Mouse (Mus musculus) midbrain, embryonic 14.5 days (tissue): ENCODE data around the gene Ptms. TPM values are rescaled to one million over a fixed set of nuclear protein-coding genes. Genes with fewer than 3 reads are reported as not detected.

ENCODE experiments used
- ATAC-seq: fragments of 200-750 bp; cut with Nextera tagmentation; 2 replicates; pipeline ENCODE4 v1.8.0; 2017; ENCODE audit warnings: moderate number of reproducible peaks, moderate library complexity; ENCODE audit not compliant: low FRiP score, low TSS enrichment
- DNase-seq: peaks from one replicate; pipeline ENCODE4 v3.0.0-alpha.2; 2015
- H3K27ac ChIP-seq: fragments of 300-500 bp; sonication (generic); replicated peaks from 2 replicates; pipeline ENCODE4 v1.5.1; 2014; ENCODE audit warnings: mild to moderate bottlenecking, low read depth, low read length, moderate library complexity
- H3K27me3 ChIP-seq: fragments of 300-500 bp; sonication (generic); 2 replicates; pipeline ENCODE4 v1.6.1; 2014; ENCODE audit warnings: low read length, control low read depth, mixed read lengths; ENCODE audit not compliant: control insufficient read depth, insufficient read depth
- H3K36me3 ChIP-seq: fragments of 300-500 bp; sonication (generic); 2 replicates; pipeline ENCODE4 v1.6.1; 2014; ENCODE audit warnings: low read length, control low read depth; ENCODE audit not compliant: control insufficient read depth, insufficient read depth
- H3K4me1 ChIP-seq: fragments of 300-500 bp; sonication (generic); 2 replicates; pipeline ENCODE4 v1.6.1; 2014; ENCODE audit warnings: mild to moderate bottlenecking, antibody characterized with exemption, low read length, control low read depth; ENCODE audit not compliant: control insufficient read depth, insufficient read depth
- H3K4me2 ChIP-seq: fragments of 300-500 bp; sonication (generic); 2 replicates; pipeline ENCODE4 v1.6.1; 2014; ENCODE audit warnings: mild to moderate bottlenecking, low read length, moderate library complexity
- H3K4me3 ChIP-seq: fragments of 300-500 bp; sonication (generic); replicated peaks from 2 replicates; pipeline ENCODE4 v1.5.1; 2014; ENCODE audit warnings: low read depth, low read length
- H3K9ac ChIP-seq: fragments of 300-500 bp; sonication (generic); replicated peaks from 2 replicates; pipeline ENCODE4 v1.6.1; 2014; ENCODE audit warnings: mild to moderate bottlenecking, low read length, moderate library complexity
- H3K9me3 ChIP-seq: fragments of 300-500 bp; sonication (generic); 2 replicates; pipeline ENCODE4 v1.6.1; 2016; ENCODE audit warnings: low read length, control low read depth, mixed read lengths; ENCODE audit not compliant: control insufficient read depth
- WGBS: fragments of 180-500 bp; shearing (Covaris S2); extraction: QIAGEN DNeasy Blood & Tissue Kit; methylation state at CpG from one replicate; pipeline ENCODE4 v1.1.7; 2014; 5-methylcytosine and 5-hydroxymethylcytosine counted together
- polyA plus RNA-seq: library from polyadenylated mRNA; unstranded; fragments of >200 nt; fragmentation: Nextera tagmentation; extraction: Ambion mirVana; gene quantifications from 2 replicates; pipeline ENCODE4 v1.2.1, GENCODE M21; 2014

Gene Ptms
- polyA plus RNA-seq, 1 experiment from 2014 or later, result 749 TPM

DNA sequence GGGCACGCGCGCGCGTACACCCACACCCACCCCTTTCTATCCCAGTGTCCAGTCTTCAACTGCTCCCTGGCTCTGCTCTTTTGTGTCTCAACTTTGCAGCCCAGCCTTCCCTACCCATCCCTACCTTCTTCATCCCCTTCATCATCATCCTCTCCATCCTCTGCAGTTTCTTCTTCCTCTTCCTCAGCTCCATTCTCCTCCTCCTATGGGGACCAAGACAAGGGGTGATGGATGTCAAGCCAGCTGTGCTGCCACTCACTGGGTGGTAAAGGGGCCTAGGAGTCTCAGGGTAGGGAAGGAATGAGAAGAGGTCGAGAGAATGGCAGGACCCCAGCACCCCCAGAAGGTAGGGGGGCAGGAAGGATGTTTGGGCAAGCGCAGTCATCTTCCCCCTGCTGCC is 5.4 kb downstream of the Ptms start:
- Histone ChIP-seq H3K9me3 (no peaks in the 10 kb centered on the region), H3K9ac (peak overlapping the region; percentile 100), H3K27ac (peak overlapping the region; percentile 100), H3K27me3 (no peaks in the 10 kb centered on the region), H3K4me1 (peaks cover 49% of the 10 kb centered on the region), H3K4me3 (peak overlapping the region; percentile 94), H3K4me2 (peak overlapping the region; percentile 99), H3K36me3 (peaks cover 27% of the 10 kb centered on the region)
- DNase-seq, result no peak
- no peak for ATAC-seq
- WGBS, result 84% methylated on average over 7 of the region's 7 CpGs

DNA sequence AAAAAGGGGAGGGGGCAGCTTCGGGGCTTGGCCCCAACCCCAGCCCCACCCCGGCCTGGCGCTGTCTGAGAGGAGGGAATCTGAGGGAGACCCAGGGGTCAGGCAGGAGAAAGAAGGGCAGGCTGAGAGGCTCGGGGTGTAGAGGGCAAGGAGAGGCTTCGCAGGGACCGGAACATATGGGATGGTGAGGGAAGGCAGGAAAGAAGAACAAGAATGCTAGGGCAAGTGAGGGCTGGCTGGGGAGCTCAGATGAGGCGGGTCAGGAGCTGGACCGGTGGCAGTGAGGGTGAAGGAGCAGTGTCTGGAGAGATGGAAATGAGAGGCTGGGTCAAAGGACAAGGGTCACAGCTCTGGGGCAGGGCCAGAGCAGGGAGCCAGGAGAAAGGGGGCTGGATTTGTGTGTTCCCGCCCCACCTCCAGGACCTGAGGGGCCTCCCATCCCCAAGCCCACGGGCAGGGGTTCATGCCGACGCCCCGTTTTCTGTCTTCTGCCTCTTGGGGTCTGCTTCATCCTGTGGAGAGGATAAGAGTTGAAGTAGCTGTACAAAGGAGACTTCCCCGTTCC is 6.1 kb downstream of the Ptms start:
- WGBS, result 53% methylated on average over 14 of the region's 14 CpGs
- Histone ChIP-seq H3K36me3 (peaks cover 27% of the 10 kb centered on the region), H3K9ac (peak overlapping the region; percentile 100; the same call in 1 of the 2 replicates), H3K9me3 (no peaks in the 10 kb centered on the region), H3K4me1 (peaks cover 44% of the 10 kb centered on the region), H3K27ac (peak overlapping the region; percentile 100), H3K27me3 (no peaks in the 10 kb centered on the region), H3K4me3 (no peak overlapping the region), H3K4me2 (peak overlapping the region; percentile 99)
- DNase-seq (no peak), ATAC-seq (no peak)

DNA sequence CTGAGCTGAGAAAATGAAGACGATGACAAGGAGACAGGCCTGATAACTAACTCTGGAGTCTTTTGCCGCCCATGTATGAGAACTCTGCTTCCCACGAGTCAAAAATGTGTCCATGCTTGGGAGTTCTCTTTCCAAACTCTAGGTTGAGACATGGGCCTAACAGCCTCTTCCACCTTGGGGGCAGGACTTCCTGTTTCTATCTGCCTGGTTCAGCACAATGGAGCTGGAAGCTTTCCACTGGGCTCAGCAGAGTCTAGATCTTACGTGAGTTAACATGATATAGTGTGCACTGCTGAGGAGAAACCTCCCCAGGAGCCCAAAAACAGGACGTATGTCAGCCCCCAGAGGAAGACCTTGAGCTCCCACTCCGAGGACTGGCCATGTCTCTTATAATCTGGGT is 6.7 kb downstream of the Ptms start:
- Histone ChIP-seq H3K27ac (peak overlapping the region; percentile 10), H3K4me2 (no peak overlapping the region; the same call in 1 of the 2 replicates), H3K36me3 (peaks cover 30% of the 10 kb centered on the region), H3K4me3 (no peak overlapping the region), H3K4me1 (peaks cover 38% of the 10 kb centered on the region), H3K27me3 (0 out of 2 replicates have a peak, but pooled peaks cover 4% of the 10 kb centered on the region), H3K9me3 (no peaks in the 10 kb centered on the region), H3K9ac (no peak overlapping the region)
- ATAC-seq (no peak), DNase-seq (no peak)
- WGBS, result 64% methylated on average over 6 of the region's 6 CpGs

DNA sequence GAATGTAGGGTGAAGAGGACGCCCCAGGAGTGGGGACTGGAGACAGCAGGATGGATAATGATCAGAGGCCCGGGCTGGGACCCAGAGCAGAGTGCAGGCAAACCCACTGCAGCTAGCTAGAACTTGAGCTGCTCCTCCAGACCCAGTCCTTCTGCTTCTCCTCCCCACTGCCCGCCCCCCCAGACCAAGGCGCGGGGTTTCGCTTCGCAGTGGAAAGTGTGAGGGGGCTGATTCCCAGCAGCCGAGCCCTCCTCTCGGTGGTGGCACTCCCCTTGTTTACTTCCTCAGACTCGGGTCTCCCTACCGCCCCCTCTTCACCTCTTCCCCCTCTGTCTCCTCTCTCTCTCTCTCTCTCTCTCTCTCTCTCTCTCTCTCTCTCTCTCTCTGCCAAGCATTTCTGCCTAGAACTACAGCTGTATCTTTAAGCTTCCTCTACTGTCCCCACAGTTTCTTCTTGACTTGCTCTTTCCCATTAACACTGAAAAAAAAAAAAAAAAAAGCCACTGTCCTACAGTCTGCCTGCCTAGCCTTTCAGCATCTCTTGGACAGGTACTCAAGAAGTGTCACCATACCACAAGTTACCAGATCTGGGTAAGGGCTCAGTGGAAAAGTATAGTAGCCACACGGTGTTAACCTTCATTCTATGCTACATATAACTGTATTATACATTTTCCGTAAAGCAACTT is 8.2 kb downstream of the Ptms start, which contains the start of gene Lag3:
Gene Lag3, minus strand, starts transcription at position 173 of the 686 bp plus-strand sequence.
- WGBS, result 20% methylated on average over 13 of the region's 13 CpGs
- Histone ChIP-seq H3K27me3 (0 out of 2 replicates have a peak, but pooled peaks cover 4% of the 10 kb centered on the region), H3K36me3 (peaks cover 30% of the 10 kb centered on the region), H3K9me3 (no peaks in the 10 kb centered on the region), H3K4me1 (peaks cover 37% of the 10 kb centered on the region), H3K27ac (no peak within 1 kb of the TSS), H3K9ac (no peak within 1 kb of the TSS), H3K4me3 (no peak within 1 kb of the TSS), H3K4me2 (no peak within 1 kb of the TSS)
- ATAC-seq, result no peak
- no peak for DNase-seq

DNA sequence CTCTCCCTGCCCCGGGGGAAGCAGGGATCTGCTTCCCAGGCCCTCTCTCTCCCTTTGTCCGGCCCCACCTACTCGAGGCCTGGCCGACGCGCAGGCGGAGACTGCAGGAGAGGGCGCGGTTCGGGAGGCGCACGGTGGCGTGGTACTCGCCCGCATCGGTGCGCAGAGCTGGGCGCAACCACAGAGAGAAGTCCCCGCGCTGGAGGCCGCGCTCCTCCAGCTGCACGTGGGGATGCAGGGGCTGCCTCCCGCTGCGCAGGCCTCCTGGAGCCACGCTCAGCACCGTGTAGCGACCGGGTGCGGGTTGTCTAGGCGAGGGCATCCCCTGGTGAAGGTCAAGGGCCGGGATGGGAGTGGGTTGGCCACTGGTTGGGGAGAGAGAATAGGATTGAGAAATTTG is 9.9 kb downstream of the Ptms start:
- no peaks in the 10 kb centered on the region for H3K9me3 ChIP-seq
- WGBS, result 3% methylated on average over 32 of the region's 32 CpGs
- H3K36me3 ChIP-seq, result peaks cover 30% of the 10 kb centered on the region
- H3K9ac ChIP-seq, result peak overlapping the region; percentile 43
- H3K4me2 ChIP-seq, result peak overlapping the region; percentile 46
- ATAC-seq, result peak; percentile 21; the same call in 1 of the 2 replicates
- 0 out of 2 replicates have a peak, but pooled peaks cover 4% of the 10 kb centered on the region for H3K27me3 ChIP-seq
- peaks cover 36% of the 10 kb centered on the region for H3K4me1 ChIP-seq
- DNase-seq, result peak; percentile 59
- 0 out of 2 replicates have a peak overlapping the region, but pooled peaks have one; percentile 1 for H3K4me3 ChIP-seq
- H3K27ac ChIP-seq, result no peak overlapping the region

DNA sequence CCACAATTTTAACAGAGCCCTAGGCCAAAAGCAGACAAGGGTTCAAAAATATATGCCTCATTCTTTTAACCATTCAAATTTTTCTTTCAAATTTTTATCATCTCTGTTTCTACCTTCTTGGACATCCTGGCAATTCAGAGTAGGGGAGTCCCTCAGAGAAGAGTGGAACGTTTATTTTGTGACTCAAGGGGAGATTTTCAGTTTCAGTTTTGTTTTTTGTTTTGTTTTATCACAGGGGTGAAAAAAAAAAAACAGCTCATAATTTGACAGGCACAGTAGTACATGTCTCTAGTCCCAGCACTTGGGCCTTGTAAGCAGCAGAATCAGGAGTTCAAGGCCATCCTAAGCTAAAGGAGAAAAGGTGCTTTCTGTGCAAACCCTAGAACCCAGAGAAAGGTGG is 12.1 kb downstream of the Ptms start:
- DNase-seq, result no peak
- ATAC-seq, result no peak
- H3K4me3 ChIP-seq, result no peak overlapping the region
- no peaks in the 10 kb centered on the region for H3K9me3 ChIP-seq
- no peak overlapping the region for H3K9ac ChIP-seq
- peaks cover 35% of the 10 kb centered on the region for H3K4me1 ChIP-seq
- H3K27me3 ChIP-seq, result 0 out of 2 replicates have a peak, but pooled peaks cover 4% of the 10 kb centered on the region
- H3K36me3 ChIP-seq, result peaks cover 8% of the 10 kb centered on the region
- no peak overlapping the region for H3K27ac ChIP-seq
- WGBS, result 83% methylated on average over 1 of the region's 1 CpGs
- no peak overlapping the region for H3K4me2 ChIP-seq

DNA sequence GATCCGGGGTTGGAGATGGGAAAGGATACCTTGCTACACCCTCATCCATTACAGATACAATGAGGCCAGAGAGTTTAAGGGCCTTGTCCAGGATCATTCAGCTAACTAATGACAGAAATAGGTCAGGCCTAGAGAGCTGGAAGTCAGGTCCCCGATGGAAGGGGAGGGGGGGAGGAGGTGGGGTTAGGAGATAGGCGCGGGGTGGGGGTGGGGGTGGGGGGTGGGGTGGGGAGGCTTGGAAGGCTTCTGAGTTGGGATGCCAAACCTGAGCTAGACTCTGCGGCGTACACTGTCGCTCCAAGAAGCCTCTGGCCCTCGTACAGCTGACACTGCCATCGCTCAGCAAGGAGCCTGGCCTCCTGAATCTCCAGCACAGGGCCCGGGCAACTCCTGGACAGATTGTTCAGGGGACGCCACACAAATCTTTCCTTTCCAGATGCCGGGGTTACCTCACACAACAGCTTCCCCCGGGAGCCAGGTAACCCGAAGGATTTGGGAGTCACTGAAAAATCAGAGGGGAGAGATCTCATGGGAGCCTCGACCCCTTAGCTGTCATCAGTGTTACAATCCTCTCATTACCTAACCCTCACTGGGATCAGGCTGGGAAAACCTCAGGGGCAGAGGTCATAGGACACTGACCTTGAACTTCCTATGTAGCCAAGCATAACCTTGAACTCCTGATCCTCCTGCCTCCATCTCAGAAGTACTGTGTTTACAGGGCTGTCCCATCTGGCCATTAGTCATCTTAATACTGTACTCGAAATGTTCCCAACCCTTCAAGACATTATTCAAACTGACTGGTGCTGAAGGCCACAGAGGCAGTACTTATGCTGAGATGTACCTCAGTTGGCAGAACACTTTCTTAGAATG is 14.7 kb downstream of the Ptms start:
- Histone ChIP-seq H3K27me3 (0 out of 2 replicates have a peak, but pooled peaks cover 4% of the 10 kb centered on the region), H3K36me3 (0 out of 2 replicates have a peak, but pooled peaks cover 3% of the 10 kb centered on the region), H3K9me3 (no peaks in the 10 kb centered on the region), H3K9ac (peak overlapping the region; percentile 62), H3K4me3 (peak overlapping the region; percentile 39), H3K4me1 (peaks cover 28% of the 10 kb centered on the region), H3K4me2 (peak overlapping the region; percentile 82), H3K27ac (peak overlapping the region; percentile 99)
- ATAC-seq, result no peak
- DNase-seq, result no peak
- 26% methylated on average over 15 of the region's 16 CpGs for WGBS

DNA sequence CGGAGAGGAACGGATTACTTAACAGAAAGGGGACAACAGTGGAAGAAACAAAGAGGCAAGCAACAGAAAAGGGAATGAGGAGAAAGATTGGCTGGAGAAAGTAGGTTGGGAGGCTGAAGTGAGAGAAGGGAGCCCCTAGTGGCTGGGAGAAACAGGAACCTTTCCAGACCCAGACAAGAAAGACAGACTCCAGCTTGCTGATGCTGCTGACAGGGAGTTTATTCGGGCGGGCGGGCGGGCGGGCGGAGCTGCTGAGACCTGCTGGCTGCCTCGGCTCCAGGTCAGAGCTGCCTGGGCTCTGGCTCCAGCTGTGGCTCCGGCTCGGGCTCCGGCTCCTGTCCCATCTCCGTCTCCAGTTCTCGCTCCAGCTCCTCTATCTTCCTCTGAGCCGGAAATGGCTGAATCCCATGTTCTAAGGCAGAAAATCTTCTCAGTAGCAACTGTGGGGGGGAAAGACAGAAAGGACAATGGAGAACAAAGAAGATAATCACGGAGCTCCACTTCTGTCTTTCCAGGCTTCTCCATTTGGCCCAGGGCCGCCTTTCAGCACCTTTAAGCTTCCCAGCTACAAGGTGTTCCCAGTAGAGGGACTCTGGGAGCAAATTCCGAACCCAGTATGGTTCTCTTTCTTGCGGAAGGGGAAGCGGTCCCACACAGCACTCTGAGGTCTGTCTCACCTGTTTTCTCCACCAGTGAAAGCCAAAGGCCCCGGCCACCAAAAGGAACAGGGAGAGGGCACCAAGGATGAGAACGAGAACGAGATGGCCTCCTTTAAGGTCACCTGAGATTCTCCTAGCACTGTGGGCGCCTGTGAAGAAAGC is 15.5 kb downstream of the Ptms start:
- Histone ChIP-seq H3K9ac (peak overlapping the region; percentile 62), H3K4me3 (peak overlapping the region; percentile 39), H3K27ac (peak overlapping the region; percentile 99), H3K4me2 (peak overlapping the region; percentile 82), H3K9me3 (no peaks in the 10 kb centered on the region), H3K4me1 (peaks cover 19% of the 10 kb centered on the region), H3K27me3 (0 out of 2 replicates have a peak, but pooled peaks cover 4% of the 10 kb centered on the region), H3K36me3 (0 out of 2 replicates have a peak, but pooled peaks cover 3% of the 10 kb centered on the region)
- WGBS, result 5% methylated on average over 24 of the region's 24 CpGs
- peak; percentile 66 for ATAC-seq
- DNase-seq, result peak; percentile 89
